Mouse (Mus musculus) inflammation-experienced regulatory T-cells, adult 6 months (primary cell): ENCODE results near the gene Ikbip. TPM values are rescaled to one million over a fixed set of nuclear protein-coding genes. Genes with fewer than 3 reads are reported as not detected.

ENCODE experiments used
- polyA plus RNA-seq, 3 experiments: library from polyadenylated mRNA; unstranded; fragments of 100-300 nt; shearing (Covaris generic); gene quantifications; one replicate each; pipeline ENCODE4 v1.2.1; 2017

Gene Ikbip
- polyA plus RNA-seq, 3 experiments from 2014 or later = 5.3 to 8.6 (median 6.9) TPM

Other genes starting within 250 kb of the Ikbip start
- gene Apaf1, start 170 bp upstream of the Ikbip start, polyA plus RNA-seq = 10 to 100 TPM in 2 of 3 experiments, 1 to 10 TPM in 1; 6.9 to 23.2 (median 11.6) TPM
- 100 to 1,000 TPM; 227 to 247 (median 243) TPM for gene Slc25a3, start 41.1 kb downstream of the Ikbip start, polyA plus RNA-seq
- 10 to 100 TPM; 61.6 to 69.1 (median 61.9) TPM for gene Tmpo, start 98.4 kb downstream of the Ikbip start, polyA plus RNA-seq